Mouse (Mus musculus): ENCODE data around the gene Reck. TPM values are rescaled to one million over a fixed set of nuclear protein-coding genes. Genes with fewer than 3 reads are reported as not detected.

Reck gene
- polyA plus RNA-seq, 1 experiment = 0.61 TPM

- Histone ChIP-seq H3ac (ENCODE audit: control insufficient read depth, insufficient read length) (no peak overlapping the region), H3K4me3 (no peak overlapping the region), H3K36me3 (ENCODE audit: control insufficient read depth, insufficient read depth) (no peaks in the 10 kb centered on the region), H3K79me2 (ENCODE audit: control insufficient read depth, insufficient read depth) (no peaks in the 10 kb centered on the region), H3K4me2 (ENCODE audit: low read depth) (no peak overlapping the region), H3K27me3 (ENCODE audit: control insufficient read depth, insufficient read depth, insufficient read length) (peaks cover 38% of the 10 kb centered on the region)
- TF ChIP-seq CEBPB (IDR thresholded peaks at IDR 0.05; ENCODE audit: insufficient read depth, poor library complexity, severe bottlenecking) (no peak), TCF12 (IDR thresholded peaks at IDR 0.05; ENCODE audit: insufficient read depth, poor library complexity, severe bottlenecking) (no peak), POLR2A (IDR thresholded peaks at IDR 0.05; ENCODE audit: insufficient read length, low read depth) (no peak), SRF (IDR thresholded peaks at IDR 0.05; ENCODE audit: control insufficient read depth, insufficient read length, low read depth) (no peak), USF1 (IDR thresholded peaks at IDR 0.05; ENCODE audit: low read depth) (no peak), TCF3 (IDR thresholded peaks at IDR 0.05; ENCODE audit: insufficient read length, low read depth) (no peak), MYOG (IDR thresholded peaks at IDR 0.05; ENCODE audit: control insufficient read depth in 1 of 3, insufficient read depth in 1 of 3, insufficient read length in 2 of 3, low read depth in 2 of 3) (no peak), MYOD1 (IDR thresholded peaks at IDR 0.05; ENCODE audit: control insufficient read depth in 1 of 3, insufficient read length in 2 of 3, low read depth in 2 of 3) (no peak), MAX (IDR thresholded peaks at IDR 0.05; ENCODE audit: low read depth) (no peak), E2F4 (IDR thresholded peaks at IDR 0.05; ENCODE audit: insufficient read depth) (no peak)
Observed at GRCm38 (mm10) chr4:43838326-43838725, 37.0 kb upstream of the Reck start.

- Histone ChIP-seq H3ac (ENCODE audit: control insufficient read depth, insufficient read length) (no peak within 1 kb of the TSS), H3K4me2 (ENCODE audit: low read depth) (no peak within 1 kb of the TSS), H3K36me3 (ENCODE audit: control insufficient read depth, insufficient read depth) (no peaks in the 10 kb centered on the region), H3K27me3 (ENCODE audit: control insufficient read depth, insufficient read depth, insufficient read length) (peaks cover 22% of the 10 kb centered on the region), H3K79me2 (ENCODE audit: control insufficient read depth, insufficient read depth) (no peaks in the 10 kb centered on the region), H3K4me3 (no peak within 1 kb of the TSS)
- TF ChIP-seq REST (IDR thresholded peaks at IDR 0.05; ENCODE audit: insufficient read depth, insufficient read length) = no peak
Observed at GRCm38 (mm10) chr4:43840101-43840500, 35.2 kb upstream of the Reck start, which contains the start of gene Olfr157. Olfr157 (minus strand) TSS chr4:43840201.

- Histone ChIP-seq H3K27me3 (ENCODE audit: control insufficient read depth, insufficient read depth, insufficient read length) (peaks cover 35% of the 10 kb centered on the region), H3K4me2 (ENCODE audit: low read depth) (no peak within 1 kb of the TSS), H3ac (ENCODE audit: control insufficient read depth, insufficient read length) (no peak within 1 kb of the TSS), H3K79me2 (ENCODE audit: control insufficient read depth, insufficient read depth) (no peaks in the 10 kb centered on the region), H3K4me3 (no peak within 1 kb of the TSS), H3K36me3 (ENCODE audit: control insufficient read depth, insufficient read depth) (no peaks in the 10 kb centered on the region)
- no peak for TF ChIP-seq CEBPB (IDR thresholded peaks at IDR 0.05; ENCODE audit: insufficient read depth, poor library complexity, severe bottlenecking)
- no peak for TF ChIP-seq TCF3 (IDR thresholded peaks at IDR 0.05; ENCODE audit: insufficient read length, low read depth)
- TF ChIP-seq MYOG (IDR thresholded peaks at IDR 0.05; ENCODE audit: control insufficient read depth in 1 of 3, insufficient read depth in 1 of 3, insufficient read length in 2 of 3, low read depth in 2 of 3) = no peak
- TF ChIP-seq MAX (IDR thresholded peaks at IDR 0.05; ENCODE audit: low read depth) = no peak
- TF ChIP-seq REST (IDR thresholded peaks at IDR 0.05; ENCODE audit: insufficient read depth, insufficient read length) = no peak
- TF ChIP-seq POLR2A (IDR thresholded peaks at IDR 0.05; ENCODE audit: insufficient read length, low read depth) = no peak
- no peak for TF ChIP-seq SRF (IDR thresholded peaks at IDR 0.05; ENCODE audit: control insufficient read depth, insufficient read length, low read depth)
- TF ChIP-seq E2F4 (IDR thresholded peaks at IDR 0.05; ENCODE audit: insufficient read depth) = no peak
- TF ChIP-seq TCF12 (IDR thresholded peaks at IDR 0.05; ENCODE audit: insufficient read depth, poor library complexity, severe bottlenecking) = no peak
- no peak for TF ChIP-seq USF1 (IDR thresholded peaks at IDR 0.05; ENCODE audit: low read depth)
- no peak for TF ChIP-seq POLR2AphosphoS2 (IDR thresholded peaks at IDR 0.05; ENCODE audit: insufficient read length, low read depth)
- TF ChIP-seq MYOD1 (IDR thresholded peaks at IDR 0.05; ENCODE audit: control insufficient read depth in 1 of 3, insufficient read length in 2 of 3, low read depth in 2 of 3) = no peak
Observed at GRCm38 (mm10) chr4:43851265-43851664, 24.1 kb upstream of the Reck start, which contains the start of gene Olfr155. Olfr155 (plus strand) TSS chr4:43851565.

- TF ChIP-seq POLR2A (IDR thresholded peaks at IDR 0.05; ENCODE audit: insufficient read length, low read depth) (no peak), MAX (IDR thresholded peaks at IDR 0.05; ENCODE audit: low read depth) (no peak), REST (IDR thresholded peaks at IDR 0.05; ENCODE audit: insufficient read depth, insufficient read length) (no peak), TCF12 (IDR thresholded peaks at IDR 0.05; ENCODE audit: insufficient read depth, poor library complexity, severe bottlenecking) (no peak), SRF (IDR thresholded peaks at IDR 0.05; ENCODE audit: control insufficient read depth, insufficient read length, low read depth) (no peak), CEBPB (IDR thresholded peaks at IDR 0.05; ENCODE audit: insufficient read depth, poor library complexity, severe bottlenecking) (no peak)
- Histone ChIP-seq H3ac (ENCODE audit: control insufficient read depth, insufficient read length) (no peak overlapping the region), H3K4me3 (no peak overlapping the region), H3K79me2 (ENCODE audit: control insufficient read depth, insufficient read depth) (no peaks in the 10 kb centered on the region), H3K4me2 (ENCODE audit: low read depth) (no peak overlapping the region), H3K36me3 (ENCODE audit: control insufficient read depth, insufficient read depth) (no peaks in the 10 kb centered on the region), H3K27me3 (ENCODE audit: control insufficient read depth, insufficient read depth, insufficient read length) (peaks cover 22% of the 10 kb centered on the region)
Observed at GRCm38 (mm10) chr4:43854101-43854500, 21.2 kb upstream of the Reck start.

- TF ChIP-seq MYOG (IDR thresholded peaks at IDR 0.05; ENCODE audit: control insufficient read depth in 1 of 3, insufficient read depth in 1 of 3, insufficient read length in 2 of 3, low read depth in 2 of 3) (no peak), CEBPB (IDR thresholded peaks at IDR 0.05; ENCODE audit: insufficient read depth, poor library complexity, severe bottlenecking) (no peak), POLR2AphosphoS2 (IDR thresholded peaks at IDR 0.05; ENCODE audit: insufficient read length, low read depth) (no peak), TCF12 (IDR thresholded peaks at IDR 0.05; ENCODE audit: insufficient read depth, poor library complexity, severe bottlenecking) (no peak), POLR2A (IDR thresholded peaks at IDR 0.05; ENCODE audit: insufficient read length, low read depth) (no peak)
- Histone ChIP-seq H3K4me3 (no peak overlapping the region), H3K4me2 (ENCODE audit: low read depth) (no peak overlapping the region), H3K79me2 (ENCODE audit: control insufficient read depth, insufficient read depth) (no peaks in the 10 kb centered on the region), H3K36me3 (ENCODE audit: control insufficient read depth, insufficient read depth) (no peaks in the 10 kb centered on the region), H3ac (ENCODE audit: control insufficient read depth, insufficient read length) (no peak overlapping the region), H3K27me3 (ENCODE audit: control insufficient read depth, insufficient read depth, insufficient read length) (peaks cover 4% of the 10 kb centered on the region)
Observed at GRCm38 (mm10) chr4:43859886-43860285, 15.4 kb upstream of the Reck start.
